ENCODE assay signal across 1 mouse cellular context in the genomic region with DNA sequence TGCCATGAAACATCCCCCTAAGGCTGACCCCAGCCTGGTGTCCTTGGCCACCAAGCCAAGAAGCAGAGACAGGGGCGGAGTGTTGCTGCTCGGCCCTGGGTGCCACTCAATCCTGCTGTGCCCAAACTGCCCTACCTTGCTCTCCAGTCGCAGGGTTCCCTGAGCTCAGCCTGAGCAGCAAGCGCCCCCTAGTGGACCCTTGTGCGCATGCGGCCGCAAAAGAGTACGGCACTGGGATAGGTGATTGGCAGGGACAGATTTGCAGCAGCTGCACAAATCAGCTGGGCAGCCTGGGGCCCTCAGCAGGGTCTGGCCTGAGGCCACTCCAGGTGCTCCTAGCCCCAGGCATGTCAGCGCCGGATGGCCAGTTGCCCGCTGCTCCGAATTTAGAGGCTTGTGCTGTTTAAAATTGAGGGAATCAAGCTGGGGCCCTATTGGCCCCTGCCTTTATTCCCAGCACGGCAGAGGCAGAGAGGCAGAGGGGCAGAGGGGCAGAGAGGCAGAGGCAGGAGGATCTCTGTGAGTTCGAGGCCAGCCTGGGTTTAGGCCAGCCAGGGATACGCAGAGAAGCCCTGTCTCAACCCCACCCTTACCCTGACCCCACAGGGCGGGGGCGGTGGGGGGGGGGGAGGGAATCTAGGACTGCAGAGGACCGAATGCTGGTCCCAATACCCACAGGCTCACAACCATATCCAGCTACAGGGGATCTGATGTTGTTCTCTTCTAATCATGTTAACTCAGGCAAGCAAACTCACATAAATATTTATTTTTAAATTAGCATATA.
A peak's percentile ranks its signal among the peaks of the same experiment; 100 is the strongest.
TF ChIP-seq lines count a peak whose summit lies in the region.

No protein-coding gene starts in this region.

TF ChIP-seq in CH12.LX, 34 proteins besides CTCF, POLR2A, EP300 and RAD21 (continued from another document):
- peak; percentile 56; the same call in 1 of the 2 replicates for TF ChIP-seq NELFE (IDR thresholded peaks at IDR 0.05; ENCODE audit: low read depth, low read length)
- no peak for TF ChIP-seq ZKSCAN1 (IDR thresholded peaks at IDR 0.05; ENCODE audit: borderline replicate concordance, low read depth, low read length)
- TF ChIP-seq SMC3 (IDR thresholded peaks at IDR 0.05; ENCODE audit: low read depth, low read length) = peak; percentile 81
- peak; percentile 70 for TF ChIP-seq TCF12 (IDR thresholded peaks at IDR 0.05; ENCODE audit: low read depth, low read length)
- TF ChIP-seq MAX (IDR thresholded peaks at IDR 0.05; ENCODE audit: low read length) = peak; percentile 41; the same call in 1 of the 2 replicates
- peak; percentile 16; the same call in 1 of the 2 replicates for TF ChIP-seq IRF4 (IDR thresholded peaks at IDR 0.05; ENCODE audit: low read depth, low read length)
- TF ChIP-seq MYC (IDR thresholded peaks at IDR 0.05; ENCODE audit: low read depth, low read length) = peak; percentile 61
- TF ChIP-seq NRF1 (IDR thresholded peaks at IDR 0.05; ENCODE audit: low read depth, low read length) = peak; percentile 64
- 0 out of 2 replicates have a peak, but pooled peaks have one; percentile 36 for TF ChIP-seq MEF2A (IDR thresholded peaks at IDR 0.05; ENCODE audit: borderline replicate concordance, low read depth, low read length)
- peak; percentile 16; the same call in 1 of the 2 replicates for TF ChIP-seq ZC3H11A (IDR thresholded peaks at IDR 0.05; ENCODE audit: low read depth, low read length)
